Mouse (Mus musculus): ENCODE measurements at regions not wholly inside any gene's neighbourhood (a gene's known extent, or its start where the extent isn't known, plus 50 kb on each side); places are given as distances from the start of the nearest gene placed in this dataset.

DNA sequence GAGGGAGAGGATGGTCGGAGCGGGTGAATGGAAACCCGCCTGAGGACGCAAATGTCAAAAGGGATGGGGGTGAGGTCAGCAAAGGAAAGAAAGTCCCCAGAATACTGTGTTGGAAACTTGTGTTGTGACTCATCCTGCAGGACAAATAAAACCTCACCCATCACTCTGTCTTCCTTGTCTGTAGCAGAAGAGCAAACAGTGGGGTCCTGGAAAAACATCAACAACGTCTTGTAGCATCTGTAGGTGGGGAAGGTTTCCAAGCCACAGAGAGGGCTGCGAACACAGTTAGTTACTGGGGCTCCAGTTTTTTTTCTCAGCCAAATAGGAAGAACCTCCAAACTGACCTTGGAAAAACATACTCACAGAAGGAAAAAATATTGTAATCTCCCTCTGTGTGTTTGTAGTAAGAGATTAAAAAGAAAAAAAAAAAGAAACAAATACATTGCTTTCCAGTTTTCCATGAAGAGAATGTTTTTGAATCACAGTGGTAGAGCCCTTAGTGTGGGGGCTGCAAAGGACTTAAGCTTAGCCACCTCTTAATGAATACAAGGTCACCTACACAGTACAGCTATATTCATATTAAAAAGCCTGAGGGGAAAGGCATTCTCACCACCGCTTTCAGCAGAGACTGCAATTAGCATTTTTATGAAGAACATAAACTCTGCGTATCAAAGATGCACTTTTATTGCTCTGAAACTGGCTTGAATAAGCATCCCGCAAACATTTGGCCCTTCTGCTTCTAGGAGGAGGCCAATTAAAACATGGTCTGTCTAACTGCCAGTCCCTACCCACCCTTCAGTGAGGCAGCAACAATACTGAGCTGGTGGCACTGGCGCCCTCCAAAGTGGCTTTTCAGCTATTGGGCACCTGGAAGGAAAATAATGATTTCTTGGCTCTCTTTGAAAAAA lies 198.6 kb upstream of the Tprg start:
- no peak for DNase-seq (ENCODE audit: low spot score)

DNA sequence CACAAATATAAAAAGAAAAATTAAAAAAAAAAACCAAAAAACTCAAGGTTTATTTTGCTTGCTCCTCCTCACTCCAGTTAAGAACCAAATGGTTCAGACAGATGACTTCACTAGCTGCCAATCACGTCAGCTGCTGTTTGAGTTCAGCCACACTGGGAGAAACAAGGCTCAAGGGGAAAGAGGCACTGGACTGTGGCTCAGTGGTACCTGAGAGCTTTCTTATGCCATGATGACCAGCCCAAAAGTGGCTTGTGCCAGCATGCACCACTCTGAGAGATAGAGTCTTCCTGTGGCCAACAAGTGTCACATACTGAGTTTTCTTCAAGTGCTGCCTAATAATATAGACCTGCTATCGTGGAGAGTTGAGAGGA lies 198.0 kb upstream of the Tprg start:
- DNase-seq (ENCODE audit: low spot score), result no peak

DNA sequence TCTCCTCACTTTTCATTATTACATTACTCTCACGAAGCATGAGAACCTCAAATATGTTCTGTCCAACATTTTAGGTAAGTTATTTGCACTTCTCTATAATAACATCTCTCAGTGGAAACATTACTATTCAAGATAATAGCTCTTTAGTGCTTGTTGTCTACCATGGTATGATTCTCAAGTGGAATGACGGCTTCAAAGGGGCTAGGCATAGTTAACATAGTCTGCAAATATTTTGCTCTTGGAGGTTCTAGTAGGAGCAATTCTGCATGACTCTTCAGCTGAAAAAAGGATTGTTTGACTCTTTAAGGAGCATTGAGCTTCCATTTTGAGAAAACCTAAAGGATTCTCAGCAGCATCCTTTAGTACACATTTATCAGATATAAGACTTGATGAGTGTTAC lies 182.5 kb upstream of the Tprg start:
- no peak for DNase-seq (ENCODE audit: low spot score)

DNA sequence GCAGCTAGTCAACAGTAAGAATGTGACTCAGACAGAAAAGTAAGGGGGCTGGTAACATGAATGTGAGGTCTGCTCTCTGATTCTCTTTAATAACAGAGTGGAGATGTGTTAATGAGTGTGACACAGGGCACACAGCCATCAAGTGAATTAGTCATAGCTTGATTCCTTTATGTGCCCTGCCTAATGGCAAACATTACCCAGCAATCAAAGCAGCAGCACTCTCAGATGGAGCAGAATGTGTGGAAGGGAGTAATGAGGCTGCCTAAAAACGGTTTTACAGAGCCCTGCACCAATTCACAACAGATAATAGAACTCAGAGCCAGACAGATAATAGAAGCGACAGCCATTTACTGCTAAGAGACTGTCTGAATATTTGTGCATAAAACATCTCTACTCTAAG lies 182.0 kb upstream of the Tprg start:
- DNase-seq (ENCODE audit: low spot score), result no peak

DNA sequence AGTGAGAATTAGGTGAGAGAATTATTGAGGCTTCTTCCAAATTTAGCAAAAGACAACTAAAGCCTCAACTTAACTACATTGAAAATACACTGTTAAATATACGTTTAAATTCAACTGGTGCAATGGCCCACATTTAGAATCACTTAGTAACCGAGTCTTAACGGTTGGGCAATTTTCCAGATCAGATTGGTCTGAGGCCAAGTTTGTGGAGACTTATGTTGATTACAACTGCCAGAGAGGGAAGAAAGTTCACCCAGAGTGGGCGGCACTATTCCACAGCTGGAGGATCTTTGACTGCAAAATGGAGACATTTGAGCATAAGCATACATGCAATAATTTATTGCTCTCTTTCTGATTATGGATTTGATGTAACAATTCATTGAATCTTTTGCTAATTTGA lies 146.5 kb upstream of the Tprg start:
- peak; percentile 23 for DNase-seq (ENCODE audit: low spot score)

DNA sequence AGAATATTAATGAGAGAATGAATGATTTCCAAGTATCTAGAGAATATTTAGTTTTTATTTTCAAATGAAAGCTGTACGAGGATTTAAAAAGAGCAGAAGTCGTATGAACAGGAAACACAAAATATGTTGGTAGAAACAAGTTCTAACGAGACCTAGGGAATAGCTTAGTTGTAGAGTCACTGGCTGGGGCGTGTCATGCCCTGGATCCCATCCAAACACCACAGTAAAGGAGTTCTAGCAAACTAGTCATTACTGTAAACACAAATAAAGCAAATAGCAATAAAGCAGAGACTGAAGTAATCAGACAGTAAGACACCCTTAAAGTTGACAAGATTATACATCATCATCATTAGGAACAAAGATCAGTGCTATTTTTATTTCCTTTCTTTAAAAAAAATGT lies 139.1 kb upstream of the Tprg start:
- peak; percentile 33 for DNase-seq (ENCODE audit: low spot score)

DNA sequence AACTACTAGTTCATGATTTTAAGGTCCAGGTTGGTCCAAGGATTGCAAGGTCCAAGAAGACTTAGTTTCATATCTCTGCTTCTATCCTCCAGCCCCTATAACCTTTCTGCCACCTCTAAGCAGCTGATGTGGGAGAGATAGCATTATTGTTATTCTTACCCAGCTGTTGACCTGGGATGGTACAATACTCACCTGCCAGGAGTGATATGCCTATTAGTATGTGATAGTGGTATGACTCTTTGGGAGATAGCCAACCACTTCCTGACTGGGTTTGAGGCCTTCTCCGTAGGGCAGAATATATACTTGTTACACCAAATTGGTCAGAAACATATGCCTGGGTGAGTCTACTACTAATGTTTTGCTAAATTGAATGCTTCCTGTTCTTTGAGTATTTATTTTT lies 137.4 kb upstream of the Tprg start:
- DNase-seq (ENCODE audit: low spot score), result no peak

DNA sequence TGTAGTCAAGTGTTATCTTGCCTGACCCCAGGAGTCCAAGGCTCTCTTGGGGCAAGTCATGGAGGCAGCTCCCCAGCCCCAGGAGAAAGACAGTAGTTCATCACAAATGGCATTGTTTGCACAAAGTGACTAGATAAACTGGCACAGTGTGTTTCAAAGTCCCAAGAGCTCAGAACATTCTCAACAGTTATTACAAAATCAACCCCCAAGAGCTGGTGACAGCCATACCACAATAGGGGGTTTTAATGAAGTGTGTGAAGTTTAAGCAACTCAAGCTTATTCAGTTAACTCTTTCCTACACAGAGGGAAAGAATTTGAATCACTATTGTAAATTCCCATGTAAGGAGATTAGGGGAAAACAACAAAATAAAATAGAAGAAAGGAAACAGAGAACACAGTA lies 109.7 kb upstream of the Tprg start:
- DNase-seq (ENCODE audit: low spot score), result no peak

DNA sequence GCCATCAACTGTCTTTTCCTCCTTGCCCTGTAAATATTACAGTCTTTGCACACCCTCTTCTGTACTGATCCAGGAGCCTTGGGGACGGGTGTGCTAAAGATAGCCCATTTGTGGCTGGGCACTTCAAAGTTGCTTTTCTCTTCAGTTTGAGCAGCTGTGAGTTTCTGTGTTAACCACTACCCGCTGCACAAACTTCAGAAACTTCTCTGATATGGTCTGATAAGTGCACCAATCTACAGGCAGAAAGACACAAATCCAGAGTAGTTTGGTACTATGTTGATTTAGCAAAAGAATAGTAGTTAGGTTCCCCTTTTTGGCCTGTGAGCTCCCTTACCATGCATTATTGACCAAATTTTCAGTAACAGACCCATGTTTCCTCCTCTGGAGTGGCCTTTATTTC lies 108.6 kb upstream of the Tprg start:
- DNase-seq (ENCODE audit: low spot score), result no peak

DNA sequence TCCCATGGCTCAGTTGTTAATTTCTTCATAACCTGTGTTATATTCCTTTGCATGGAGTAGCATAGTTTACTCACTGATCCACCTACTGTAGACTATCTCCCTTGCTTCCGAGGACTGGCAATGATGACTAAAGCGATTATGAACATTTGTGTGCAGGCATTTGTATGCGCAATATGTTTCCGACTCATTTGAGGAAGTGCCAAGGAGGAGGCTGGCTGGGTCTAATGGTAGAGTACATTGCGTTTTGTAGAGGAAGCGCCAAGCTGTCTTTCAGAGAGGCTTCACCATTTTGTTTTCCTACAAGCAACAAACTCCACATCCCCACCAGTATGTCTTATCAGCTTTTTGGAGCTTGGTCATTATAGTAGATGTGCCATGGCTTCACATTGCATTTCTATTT lies 104.7 kb upstream of the Tprg start:
- no peak for DNase-seq (ENCODE audit: low spot score)

DNA sequence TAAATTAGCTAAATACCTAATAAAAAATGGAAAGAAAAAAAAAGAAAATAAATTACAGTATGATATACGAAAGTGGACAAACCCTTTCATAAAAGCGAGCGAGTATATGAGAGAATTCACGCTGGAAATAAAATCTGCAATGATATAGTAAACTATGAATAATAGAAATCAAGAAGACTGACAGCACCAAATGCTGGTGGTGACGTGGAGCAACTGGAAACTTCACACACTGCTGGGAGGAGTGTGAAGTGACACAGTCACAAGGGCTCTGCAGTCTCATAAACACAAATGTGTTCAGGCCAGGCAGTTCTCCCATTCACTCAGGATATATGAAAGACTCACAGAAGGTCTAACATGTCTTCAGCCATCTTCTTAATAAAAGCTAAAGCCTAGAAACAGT lies 89.5 kb upstream of the Tprg start:
- DNase-seq (ENCODE audit: low spot score), result no peak

DNA sequence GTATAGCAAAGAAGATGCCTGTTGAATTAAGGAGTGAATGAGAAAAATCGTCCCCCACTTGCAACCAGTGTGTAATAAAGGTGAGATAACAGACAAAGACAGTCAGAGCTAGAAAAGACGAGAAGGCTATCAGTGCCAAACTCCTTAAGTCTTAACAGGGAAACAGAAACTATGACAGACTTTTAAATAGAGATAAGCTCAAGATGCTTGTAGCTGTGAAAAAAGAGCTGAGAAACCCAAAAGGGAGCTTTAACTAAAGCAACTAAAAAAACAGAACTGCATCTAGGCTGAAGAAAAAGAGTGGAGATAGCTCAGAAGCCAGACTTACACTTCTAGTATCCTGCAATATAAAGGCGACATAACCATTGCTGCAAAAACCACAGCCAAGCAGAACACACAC lies 87.8 kb upstream of the Tprg start:
- DNase-seq (ENCODE audit: low spot score), result no peak

DNA sequence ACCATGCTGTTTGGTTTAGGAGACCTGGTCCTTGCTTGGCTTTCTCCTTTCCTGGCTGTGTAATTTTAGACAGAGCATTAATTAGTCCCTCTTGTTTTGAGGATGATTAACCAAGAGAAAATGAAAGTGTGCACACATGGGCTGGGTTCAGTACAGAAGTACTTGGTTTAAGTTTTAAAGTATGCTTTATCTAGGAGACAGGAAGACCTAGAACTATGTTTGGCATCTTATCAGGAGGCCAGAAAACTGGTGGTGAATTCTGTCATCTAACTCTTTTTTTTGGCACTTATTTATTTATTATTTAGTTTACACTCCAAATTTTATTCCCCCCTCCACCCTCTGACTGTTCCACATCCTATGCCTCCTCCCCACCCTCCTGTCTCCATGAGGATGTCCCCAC lies 86.6 kb upstream of the Tprg start:
- no peak for DNase-seq (ENCODE audit: low spot score)

DNA sequence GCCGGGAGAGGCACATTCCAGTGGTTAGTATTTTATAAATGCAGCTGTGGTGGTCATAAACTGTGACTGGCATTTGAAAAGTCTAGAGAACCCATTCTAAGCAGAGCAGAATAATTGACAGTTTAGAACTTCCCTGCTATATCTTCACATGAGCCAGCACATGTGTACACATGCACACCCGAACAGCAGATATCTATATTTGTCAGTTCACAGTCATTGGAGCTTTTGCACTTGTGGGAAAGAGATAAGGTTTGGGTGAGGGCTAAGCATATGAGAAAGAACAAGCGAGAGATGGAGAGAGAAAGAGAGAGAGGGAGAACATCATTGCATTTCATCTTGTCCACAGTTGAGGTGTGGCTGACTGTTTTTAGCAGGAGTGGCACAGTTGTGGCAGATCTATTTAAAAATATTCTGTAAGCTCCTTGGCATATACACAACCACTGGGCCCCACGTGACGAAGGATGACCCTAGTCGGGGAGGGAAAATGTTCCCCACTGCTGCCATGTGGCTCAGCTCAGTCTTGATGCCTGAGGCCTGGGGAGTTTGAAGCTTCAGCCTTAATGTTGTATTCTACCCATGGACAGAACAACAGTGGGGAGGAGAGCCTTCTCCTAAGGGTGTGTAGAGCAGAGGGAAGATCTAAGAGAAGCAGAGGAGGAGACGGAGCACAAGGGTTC lies 85.4 kb upstream of the Tprg start:
- DNase-seq (ENCODE audit: low spot score), result no peak

DNA sequence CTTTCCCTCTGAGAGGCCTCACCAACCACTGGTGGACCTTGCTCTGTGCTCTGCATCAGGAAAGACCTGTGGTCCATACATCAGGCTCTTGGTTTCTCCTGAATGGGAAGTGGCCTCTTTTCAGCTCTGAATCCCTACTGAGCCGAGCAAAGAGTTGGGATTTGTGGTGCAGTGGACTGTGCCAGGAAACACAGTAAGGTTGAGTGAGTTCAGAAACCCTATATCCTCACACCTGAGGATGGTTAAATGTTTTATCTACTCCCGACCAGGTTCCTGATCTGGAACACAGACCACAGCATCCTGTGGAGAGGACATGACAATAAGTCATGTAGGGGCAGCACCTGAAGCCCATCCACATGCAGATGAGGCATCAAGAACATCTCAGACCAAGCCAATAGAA lies 73.4 kb upstream of the Tprg start:
- DNase-seq (ENCODE audit: low spot score), result no peak

DNA sequence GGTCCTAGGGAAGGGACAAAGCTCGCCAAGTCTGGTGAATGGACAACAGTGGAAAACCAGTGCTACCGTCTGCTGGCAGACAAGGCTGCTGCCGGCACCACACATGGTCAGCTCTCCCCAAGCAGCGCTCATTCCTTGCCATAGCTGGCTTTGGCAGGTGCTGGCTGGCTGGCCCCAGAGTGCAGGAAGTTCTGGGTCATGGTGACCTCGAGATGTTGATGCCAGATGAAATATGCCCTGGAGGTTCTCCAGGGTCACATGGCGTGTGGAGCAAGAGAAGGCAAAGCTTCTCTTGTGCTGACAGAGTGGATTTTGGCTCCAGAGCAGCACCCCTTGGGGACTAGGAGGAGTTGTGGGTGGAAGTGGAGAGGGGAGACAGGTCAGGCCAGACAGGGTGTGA lies 66.1 kb upstream of the Tprg start:
- DNase-seq (ENCODE audit: low spot score), result no peak

DNA sequence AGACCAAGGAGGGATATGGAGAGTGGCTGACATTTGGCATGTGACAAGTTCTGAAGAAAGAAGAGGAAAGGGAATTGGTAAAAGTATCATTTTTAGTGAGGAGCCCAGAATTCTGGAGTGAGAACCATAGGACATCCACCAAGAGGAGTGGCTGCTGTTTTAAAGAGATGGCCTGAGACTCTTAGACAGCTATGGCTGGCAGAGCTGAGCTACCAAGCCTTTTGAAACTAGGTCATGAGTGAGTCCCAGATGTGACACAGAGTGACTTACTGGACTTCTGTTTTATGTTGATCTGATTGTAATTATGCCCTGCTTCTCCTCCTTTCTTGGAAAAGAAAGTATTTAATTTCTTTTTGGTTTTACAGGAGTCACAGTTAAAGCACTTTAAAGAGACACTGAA lies 61.8 kb upstream of the Tprg start:
- DNase-seq (ENCODE audit: low spot score), result no peak
